Mouse (Mus musculus) layer of hippocampus, adult 18-20 months (tissue): ENCODE measurements around the gene Ddc. TPM values are rescaled to one million over a fixed set of nuclear protein-coding genes. Genes with fewer than 3 reads are reported as not detected.
A peak's percentile ranks its signal among the peaks of the same experiment; 100 is the strongest.

Experiments
- DNase-seq, 2 experiments: peaks; one replicate each; pipeline ENCODE4 v3.0.0; 2022; ENCODE audit warnings: low spot score in 2 of 2
- total RNA-seq, 2 experiments: library from RNA; stranded (reverse); gene quantifications; 2 replicates each; pipeline ENCODE4 v1.2.3; 2021

Ddc gene
- total RNA-seq, 2 experiments from 2014 or later, result 7.7 to 8.1 TPM

GRCm38 (mm10) chr11:11800304-11800703, 97.6 kb downstream of the Ddc start:
- DNase-seq, result no peak

- no peak for DNase-seq
These were observed 99.3 kb downstream of the Ddc start for GRCm38 (mm10) chr11:11798690-11799089.

GRCm38 (mm10) chr11:11794626-11795025, 103.3 kb downstream of the Ddc start:
- DNase-seq, result no peak

GRCm38 (mm10) chr11:11788521-11788974, 109.4 kb downstream of the Ddc start:
- peak; percentile 45 to 80 for DNase-seq

GRCm38 (mm10) chr11:11785457-11785856, 112.5 kb downstream of the Ddc start:
- DNase-seq, result no peak

GRCm38 (mm10) chr11:11781728-11782127, 116.2 kb downstream of the Ddc start:
- no peak for DNase-seq

- peak in 1 of 2 experiments; percentile 9 for DNase-seq
These were observed 119.6 kb downstream of the Ddc start for GRCm38 (mm10) chr11:11778345-11778744.

GRCm38 (mm10) chr11:11777796-11778195, 120.1 kb downstream of the Ddc start:
- no peak for DNase-seq

GRCm38 (mm10) chr11:11777246-11777645, 120.7 kb downstream of the Ddc start:
- no peak for DNase-seq

GRCm38 (mm10) chr11:11776822-11777174, 121.1 kb downstream of the Ddc start:
- no peak for DNase-seq

GRCm38 (mm10) chr11:11776071-11776821, 121.7 kb downstream of the Ddc start:
- no peak for DNase-seq

GRCm38 (mm10) chr11:11774893-11775292, 123.1 kb downstream of the Ddc start:
- no peak for DNase-seq

- no peak for DNase-seq
These were observed 123.6 kb downstream of the Ddc start for GRCm38 (mm10) chr11:11774384-11774783.

- DNase-seq, result no peak
These were observed 125.7 kb downstream of the Ddc start for GRCm38 (mm10) chr11:11772196-11772595.

- DNase-seq, result no peak
These were observed 127.3 kb downstream of the Ddc start for GRCm38 (mm10) chr11:11770691-11771090.

GRCm38 (mm10) chr11:11769281-11769680, 128.7 kb downstream of the Ddc start:
- no peak for DNase-seq

GRCm38 (mm10) chr11:11768057-11768456, 129.9 kb downstream of the Ddc start:
- DNase-seq, result no peak

GRCm38 (mm10) chr11:11766736-11767135, 131.2 kb downstream of the Ddc start:
- DNase-seq, result no peak

GRCm38 (mm10) chr11:11766105-11766504, 131.8 kb downstream of the Ddc start:
- no peak for DNase-seq

GRCm38 (mm10) chr11:11765414-11765813, 132.5 kb downstream of the Ddc start:
- no peak for DNase-seq
